Mouse (Mus musculus) heart, postnatal 0 days (tissue): ENCODE results near the gene Magea6.
"Not testable (repeated sequence)": the region's sequence is repeated elsewhere in the genome, so short reads cannot be mapped to it uniquely, and the experiment has no call there.

Experiments used
- CTCF ChIP-seq: IDR thresholded peaks from 2 replicates; pipeline ENCODE4 v1.5.1; 2016; ENCODE audit warnings: antibody characterized with exemption, control low read depth, low read depth
- EP300 ChIP-seq: IDR thresholded peaks from 2 replicates; pipeline ENCODE4 v1.6.1; 2016; ENCODE audit warnings: antibody characterized with exemption, low read depth

- TF ChIP-seq CTCF, EP300: not testable (repeated sequence)
Measured at GRCm38 (mm10) chrX:154949405-154949804, 13.6 kb upstream of the Magea6 start, which contains the start of gene Magea3.
